ENCODE assay signal across 8 mouse cellular contexts in the genomic region with DNA sequence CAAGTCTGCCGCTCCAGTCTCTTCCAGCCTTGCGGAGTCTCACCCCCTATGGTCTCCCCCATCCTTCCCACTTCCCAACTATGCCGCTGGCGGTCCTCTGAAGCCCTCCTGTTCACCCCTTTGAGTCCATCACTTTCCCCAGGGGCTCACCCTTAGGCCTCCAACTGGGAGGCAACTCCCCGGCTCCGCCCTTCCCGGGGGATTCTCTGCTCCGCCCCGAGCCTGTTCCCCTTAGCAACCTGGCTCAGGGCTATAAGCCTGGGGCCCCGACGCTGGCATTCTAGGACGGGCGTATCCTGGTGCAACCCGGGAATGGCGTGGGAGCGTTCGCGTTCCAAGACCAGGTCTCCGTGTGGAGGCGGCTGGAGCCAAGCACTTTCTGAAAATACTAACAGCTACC. TPM values are rescaled to one million over a fixed set of nuclear protein-coding genes. Genes with fewer than 3 reads are reported as not detected.
DNase-seq lines count a peak whose midpoint lies in the region; ATAC-seq and TF ChIP-seq lines count a peak whose summit lies in the region.

Gene Cd82, minus strand, starts transcription at position 381 of the 400 bp plus-strand sequence.

- no peaks in the 10 kb centered on the region for H3K36me3 ChIP-seq in hindbrain, postnatal 0 days (ENCODE audit: insufficient read depth, low read length)
- no peaks in the 10 kb centered on the region for H3K36me3 ChIP-seq in limb, embryonic 13.5 days
- no peaks in the 10 kb centered on the region for H3K36me3 ChIP-seq in midbrain, embryonic 12.5 days

- WGBS in hindbrain, postnatal 0 days, result 2% methylated on average over 20 of the region's 20 CpGs
- WGBS in limb, embryonic 13.5 days, result 2% methylated on average over 20 of the region's 20 CpGs
- WGBS in midbrain, embryonic 12.5 days, result 2% methylated on average over 20 of the region's 20 CpGs

- H3K4me2 ChIP-seq in hindbrain, postnatal 0 days (ENCODE audit: low read depth, low read length), result peak within 1 kb of the TSS; percentile 73
- H3K4me2 ChIP-seq in limb, embryonic 13.5 days (replicated peaks), result peak within 1 kb of the TSS; percentile 93
- H3K4me2 ChIP-seq in midbrain, embryonic 12.5 days (replicated peaks), result peak within 1 kb of the TSS; percentile 62

- TF ChIP-seq CTCF in hindbrain, postnatal 0 days (IDR thresholded peaks at IDR 0.05; ENCODE audit: low read depth), result no peak

- DNase-seq in frontal cortex, adult 2 months (ENCODE audit: extremely low spot score in 1 of 2, low spot score in 1 of 2), result no peak
- DNase-seq in frontal cortex, postnatal 36 days (ENCODE audit: low spot score in 2 of 2), result no peak
- DNase-seq in c-Kit-negative CD71-positive TER-119-positive erythroid progenitor cells, embryonic 14.5 days (ENCODE audit: low read depth, low spot score), result peak; percentile 87
- DNase-seq in gastrocnemius, postnatal 25 days, result peak; percentile 69
- DNase-seq in hindbrain, postnatal 0 days (ENCODE audit: low spot score), result peak; percentile 61
- peak; percentile 85 for DNase-seq in testis, postnatal 10 days (ENCODE audit: low spot score)

- H3K4me3 ChIP-seq in hindbrain, postnatal 0 days (ENCODE audit: low read length), result peak within 1 kb of the TSS; percentile 38
- H3K4me3 ChIP-seq in limb, embryonic 13.5 days, result peak within 1 kb of the TSS; percentile 54
- H3K4me3 ChIP-seq in midbrain, embryonic 12.5 days, result peak within 1 kb of the TSS; percentile 38

- no peaks in the 10 kb centered on the region for H3K9me3 ChIP-seq in hindbrain, postnatal 0 days (ENCODE audit: low read length)
- no peaks in the 10 kb centered on the region for H3K9me3 ChIP-seq in limb, embryonic 13.5 days
- H3K9me3 ChIP-seq in midbrain, embryonic 12.5 days, result no peaks in the 10 kb centered on the region

- peaks cover 14% of the 10 kb centered on the region; the same call in 1 of the 2 replicates for H3K4me1 ChIP-seq in hindbrain, postnatal 0 days (ENCODE audit: insufficient read depth, low read length)
- H3K4me1 ChIP-seq in limb, embryonic 13.5 days, result peaks cover 26% of the 10 kb centered on the region
- peaks cover 11% of the 10 kb centered on the region for H3K4me1 ChIP-seq in midbrain, embryonic 12.5 days

- H3K27ac ChIP-seq in hindbrain, postnatal 0 days, result 0 out of 2 replicates have a peak within 1 kb of the TSS, but pooled peaks have one; percentile 26
- no peak within 1 kb of the TSS for H3K27ac ChIP-seq in limb, embryonic 13.5 days
- H3K27ac ChIP-seq in midbrain, embryonic 12.5 days (replicated peaks), result peak within 1 kb of the TSS; percentile 40

- peak within 1 kb of the TSS; percentile 35 for H3K9ac ChIP-seq in hindbrain, postnatal 0 days (replicated peaks; ENCODE audit: low read length)
- H3K9ac ChIP-seq in limb, embryonic 13.5 days, result peak within 1 kb of the TSS; percentile 65
- peak within 1 kb of the TSS; percentile 50 for H3K9ac ChIP-seq in midbrain, embryonic 12.5 days (replicated peaks)

- peak; percentile 72 for ATAC-seq in hindbrain, postnatal 0 days
- peak; percentile 57 for ATAC-seq in limb, embryonic 13.5 days (ENCODE audit: low FRiP score, low read depth)
- peak; percentile 79 for ATAC-seq in midbrain, embryonic 12.5 days (ENCODE audit: low FRiP score, low read depth)

- peaks cover 10% of the 10 kb centered on the region; the same call in 1 of the 2 replicates for H3K27me3 ChIP-seq in hindbrain, postnatal 0 days (ENCODE audit: insufficient read depth, low read length)
- peaks cover 9% of the 10 kb centered on the region; the same call in 1 of the 2 replicates for H3K27me3 ChIP-seq in limb, embryonic 13.5 days
- peaks cover 51% of the 10 kb centered on the region for H3K27me3 ChIP-seq in midbrain, embryonic 12.5 days

RNA-seq across cellular contexts. Expression of gene Cd82, which starts in this region (rescaled TPM):
- polyA plus RNA-seq in frontal cortex, adult 2 months (2012; rRNA removed), result 28.7 and 30.1 TPM in 2 replicates
- total RNA-seq in gastrocnemius, postnatal 25 days (2021), result 10 to 100 TPM in 1 of 2 experiments, 1 to 10 TPM in 1; 9.1 to 12.0 TPM
- 12.4 and 14.2 TPM in 2 replicates for total RNA-seq in hindbrain, postnatal 0 days (2014; rRNA removed)
- polyA plus RNA-seq in hindbrain, postnatal 0 days (2015; fragmentation: Nextera tagmentation; extraction: Ambion mirVana), result 21.8 and 25.1 TPM in 2 replicates
- 29.5 and 30.0 TPM in 2 replicates for polyA plus RNA-seq in limb, embryonic 13.5 days (2015; fragmentation: Nextera tagmentation; extraction: Ambion mirVana)
- polyA plus RNA-seq in midbrain, embryonic 12.5 days (2016; fragmentation: Nextera tagmentation; extraction: Ambion mirVana), result 8.5 and 8.8 TPM in 2 replicates

Comparison
In these comparisons a context has a peak if more than half of its experiments do, and no peak if none do; other contexts are left out.
1. DNase-seq: peak in c-Kit-negative CD71-positive TER-119-positive erythroid progenitor cells, embryonic 14.5 days (single experiment), gastrocnemius, postnatal 25 days (single experiment), hindbrain, postnatal 0 days (single experiment) and testis, postnatal 10 days (single experiment); none in frontal cortex, adult 2 months (0 of 2) and frontal cortex, postnatal 36 days (0 of 2).
2. Peak in every context shown above with its lines, with median percentiles within 50 percentile points of each other: ATAC-seq, H3K4me2 ChIP-seq, H3K4me3 ChIP-seq and H3K9ac ChIP-seq.